Mouse (Mus musculus): ENCODE results near the gene Gpr27.
A peak's percentile ranks its signal among the peaks of the same experiment; 100 is the strongest.

The Gpr27 gene

DNA sequence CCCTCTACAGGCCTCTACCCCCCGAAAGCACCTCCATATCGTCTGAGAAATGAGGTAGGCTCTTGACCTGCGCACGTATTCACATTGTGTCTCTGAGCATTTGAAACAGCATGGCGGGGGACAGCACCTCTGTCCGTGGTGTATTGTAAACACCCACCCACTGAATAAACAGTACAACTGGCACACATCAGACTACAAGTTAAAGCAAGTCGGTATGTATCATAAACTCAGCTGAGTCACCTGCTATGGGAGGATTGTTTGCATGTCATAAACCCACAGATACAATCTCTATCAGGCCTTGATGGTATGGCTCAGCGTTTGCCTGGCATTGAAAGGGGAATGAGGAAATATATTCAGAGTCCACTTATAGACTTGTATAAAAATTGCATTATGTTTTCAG lies 15.2 kb upstream of the Gpr27 start:
- no peak for DNase-seq (ENCODE audit: low spot score in 2 of 2)

DNA sequence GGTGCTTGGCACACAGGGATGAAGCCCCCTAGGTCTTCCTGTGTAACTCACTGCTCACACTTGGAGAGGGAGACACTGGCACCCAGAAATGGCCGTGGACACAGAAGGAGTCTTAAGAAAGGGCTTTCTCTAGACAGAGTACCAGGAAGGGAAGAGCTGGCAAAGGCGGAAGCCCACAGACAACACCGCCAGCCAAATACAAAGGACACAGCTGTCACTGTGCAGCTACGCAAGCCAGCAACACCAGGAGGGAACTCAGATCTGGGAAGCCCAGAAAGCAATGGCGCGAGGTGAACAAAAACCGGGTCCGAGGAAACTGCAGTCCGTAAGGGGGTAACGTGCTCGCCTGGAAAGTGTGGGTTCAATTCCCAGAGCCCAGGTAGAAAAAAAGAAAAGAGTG lies 14.4 kb upstream of the Gpr27 start:
- no peak for DNase-seq (ENCODE audit: low spot score in 2 of 2)

DNA sequence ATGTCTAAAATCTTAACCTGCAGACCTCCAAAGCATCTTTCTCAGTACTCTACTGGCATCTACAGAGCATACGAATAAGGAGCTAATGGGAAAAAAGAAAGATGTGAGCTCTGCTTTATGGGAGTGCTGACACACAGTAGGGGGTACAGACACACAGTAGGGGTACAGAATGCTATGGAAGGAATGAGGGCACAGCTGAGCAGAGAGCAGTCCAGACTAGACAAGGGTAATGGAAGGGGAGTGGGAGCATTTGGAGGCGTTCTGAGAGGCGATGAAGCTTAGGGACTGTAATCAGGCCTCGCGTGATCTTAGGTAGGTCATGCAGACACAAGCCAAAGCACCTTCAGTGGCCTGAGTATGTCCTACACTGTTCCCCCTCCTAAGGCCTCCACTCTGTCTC lies 8.5 kb upstream of the Gpr27 start:
- no peak for DNase-seq (ENCODE audit: low spot score in 2 of 2)

DNA sequence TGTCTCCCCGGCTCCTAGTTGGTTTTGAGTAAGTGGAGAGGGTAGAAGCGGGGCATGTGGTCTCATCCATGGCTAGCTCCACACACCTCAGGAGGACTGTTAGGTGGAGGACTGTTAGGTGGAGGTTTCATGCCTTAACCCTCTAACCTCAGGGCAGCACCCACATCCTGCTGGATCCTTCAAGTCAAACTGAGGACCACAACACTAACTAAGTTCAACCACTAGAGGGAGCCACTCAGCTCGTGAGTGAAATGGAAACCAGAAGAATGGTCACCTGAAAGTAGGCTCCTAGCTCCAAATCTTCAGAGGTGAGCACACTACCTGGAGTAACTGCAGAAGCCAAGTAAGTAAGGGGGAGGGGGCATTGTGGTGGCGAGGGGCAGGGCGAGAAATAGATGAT lies 7.6 kb upstream of the Gpr27 start:
- no peak for DNase-seq (ENCODE audit: low spot score in 2 of 2)

DNA sequence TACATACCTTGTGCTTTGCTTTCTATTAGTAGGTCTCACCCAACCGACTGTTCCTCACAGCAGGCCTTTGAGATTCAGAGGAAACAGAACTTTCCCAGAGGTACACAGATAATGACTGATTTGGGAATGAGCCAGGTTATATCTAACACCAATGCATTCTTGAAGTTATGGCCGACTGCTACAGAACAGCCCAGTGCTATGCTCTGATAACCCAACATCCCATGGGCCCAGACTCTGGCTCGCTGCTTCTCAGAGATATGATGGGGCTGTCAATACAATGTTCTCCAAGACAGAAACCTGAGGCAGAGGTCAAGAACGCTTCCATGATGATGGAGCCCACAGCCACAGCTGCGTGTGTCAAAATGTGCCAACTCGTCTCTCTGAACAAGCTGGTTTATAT lies 4.0 kb upstream of the Gpr27 start:
- DNase-seq (ENCODE audit: low spot score in 2 of 2): no peak

DNA sequence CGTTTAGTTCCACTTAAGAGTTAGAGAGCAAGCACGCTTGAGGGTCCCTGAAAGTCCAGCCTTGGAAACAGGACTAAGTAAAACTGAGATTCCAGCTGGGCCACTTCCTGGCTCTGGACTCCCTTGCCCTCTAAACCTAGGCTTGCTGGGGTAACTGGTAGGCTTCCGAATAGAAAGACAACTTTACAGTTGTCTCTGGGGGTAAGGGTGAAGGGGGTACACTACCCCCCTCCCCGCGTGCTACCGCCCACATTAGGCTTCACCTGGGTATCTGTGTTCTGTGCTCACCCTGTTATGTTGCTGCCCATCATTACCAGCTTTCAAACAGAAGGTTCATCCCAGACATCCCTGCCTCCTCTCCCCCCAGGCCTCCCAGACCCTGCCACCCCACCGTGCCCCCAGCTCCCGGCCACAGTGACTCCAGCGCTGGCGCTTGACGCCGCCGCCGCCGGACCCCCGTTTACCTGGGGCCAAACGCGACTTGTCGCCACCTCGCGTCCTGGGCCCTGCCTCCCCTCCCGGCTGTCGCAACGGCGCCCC lies 743 bp upstream of the Gpr27 start:
- no peak for DNase-seq (ENCODE audit: low spot score in 2 of 2)

DNA sequence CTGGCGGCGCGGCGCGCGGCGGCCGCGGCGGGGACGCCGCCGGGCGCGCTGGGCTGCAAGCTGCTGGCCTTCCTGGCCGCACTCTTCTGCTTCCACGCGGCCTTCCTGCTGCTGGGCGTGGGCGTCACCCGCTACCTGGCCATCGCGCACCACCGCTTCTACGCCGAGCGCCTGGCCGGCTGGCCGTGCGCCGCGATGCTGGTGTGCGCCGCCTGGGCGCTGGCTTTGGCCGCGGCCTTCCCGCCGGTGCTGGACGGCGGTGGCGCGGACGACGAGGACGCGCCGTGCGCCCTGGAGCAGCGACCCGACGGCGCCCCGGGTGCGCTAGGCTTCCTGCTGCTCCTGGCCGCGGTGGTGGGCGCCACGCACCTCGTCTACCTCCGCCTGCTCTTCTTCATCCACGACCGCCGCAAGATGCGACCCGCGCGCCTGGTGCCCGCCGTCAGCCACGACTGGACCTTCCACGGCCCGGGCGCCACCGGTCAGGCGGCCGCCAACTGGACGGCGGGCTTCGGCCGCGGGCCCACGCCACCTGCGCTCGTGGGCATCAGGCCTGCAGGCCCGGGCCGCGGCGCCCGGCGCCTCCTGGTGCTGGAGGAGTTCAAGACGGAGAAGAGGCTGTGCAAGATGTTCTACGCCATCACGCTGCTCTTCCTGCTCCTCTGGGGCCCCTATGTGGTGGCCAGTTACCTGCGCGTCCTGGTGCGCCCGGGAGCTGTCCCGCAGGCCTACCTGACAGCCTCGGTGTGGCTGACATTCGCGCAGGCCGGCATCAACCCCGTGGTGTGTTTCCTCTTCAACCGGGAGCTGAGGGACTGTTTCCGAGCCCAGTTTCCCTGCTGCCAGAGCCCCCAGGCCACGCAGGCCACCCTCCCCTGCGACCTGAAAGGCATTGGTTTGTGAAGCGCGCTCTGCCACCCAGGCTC lies 700 bp downstream of the Gpr27 start:
- DNase-seq (ENCODE audit: low spot score in 2 of 2): no peak

DNA sequence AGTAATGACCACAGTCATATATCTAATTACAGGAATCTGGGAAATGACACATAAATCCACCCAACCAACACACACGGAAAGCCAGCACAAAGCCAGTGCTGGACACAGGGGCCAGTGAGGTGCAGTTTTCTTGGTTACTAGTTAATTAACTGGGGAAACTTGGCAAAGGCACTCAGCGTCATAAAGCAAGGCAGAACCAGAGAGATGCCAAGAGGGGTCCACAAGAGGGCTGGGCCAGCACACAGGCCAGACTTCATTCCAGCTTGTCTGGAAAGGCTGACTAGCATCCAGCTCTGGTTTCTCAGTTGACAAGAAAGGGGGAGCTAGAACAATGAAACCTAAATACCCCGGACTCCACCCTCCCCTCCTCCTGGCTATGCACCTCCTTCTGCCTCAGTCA lies 8.0 kb downstream of the Gpr27 start:
- DNase-seq (ENCODE audit: low spot score in 2 of 2): no peak

DNA sequence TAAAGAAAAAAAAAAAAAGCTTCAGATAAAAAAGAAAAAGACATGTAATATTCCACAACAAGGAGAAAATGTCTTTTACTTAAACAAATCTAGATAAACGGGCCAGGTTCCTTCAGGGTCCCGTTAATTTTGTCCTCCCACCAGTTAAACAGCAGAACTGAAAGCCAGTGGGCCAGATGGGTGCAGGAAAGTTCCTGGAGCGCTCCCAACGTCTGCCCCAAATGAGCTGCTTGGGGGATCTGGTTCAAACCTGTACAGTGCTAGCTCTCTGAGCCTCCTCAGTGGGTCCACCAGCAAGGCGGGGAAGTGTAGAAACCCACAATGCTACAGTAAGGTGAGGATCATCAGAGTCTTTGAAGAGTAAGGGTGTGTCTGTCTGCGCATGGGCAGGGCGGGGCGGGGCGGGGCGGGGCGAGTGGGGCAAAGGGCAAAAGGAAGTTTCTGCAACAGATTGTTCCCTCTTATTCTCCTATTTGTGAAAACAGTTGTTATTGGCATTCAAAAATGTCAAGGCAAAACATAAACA lies 19.2 kb downstream of the Gpr27 start:
- no peak for DNase-seq (ENCODE audit: low spot score in 2 of 2)

DNA sequence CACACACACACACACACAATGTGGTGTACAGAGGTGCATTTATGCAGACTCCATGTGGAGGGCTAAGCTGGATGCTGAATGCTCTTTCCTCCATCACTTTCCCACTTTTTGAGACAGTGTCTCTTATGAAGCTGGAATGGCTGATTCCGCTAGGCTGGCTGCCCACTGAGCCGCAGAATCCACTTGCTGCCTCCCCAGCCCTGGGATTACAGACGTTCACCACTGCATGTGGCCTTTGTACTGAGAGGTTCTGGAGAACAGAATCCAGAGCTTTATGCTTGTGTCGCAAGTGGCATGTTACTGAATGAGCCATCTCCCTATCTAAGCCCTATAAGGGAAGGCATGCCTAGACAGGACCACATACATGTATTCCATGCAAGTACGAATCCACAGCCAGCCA lies 20.8 kb downstream of the Gpr27 start:
- no peak for DNase-seq (ENCODE audit: low spot score in 2 of 2)

DNA sequence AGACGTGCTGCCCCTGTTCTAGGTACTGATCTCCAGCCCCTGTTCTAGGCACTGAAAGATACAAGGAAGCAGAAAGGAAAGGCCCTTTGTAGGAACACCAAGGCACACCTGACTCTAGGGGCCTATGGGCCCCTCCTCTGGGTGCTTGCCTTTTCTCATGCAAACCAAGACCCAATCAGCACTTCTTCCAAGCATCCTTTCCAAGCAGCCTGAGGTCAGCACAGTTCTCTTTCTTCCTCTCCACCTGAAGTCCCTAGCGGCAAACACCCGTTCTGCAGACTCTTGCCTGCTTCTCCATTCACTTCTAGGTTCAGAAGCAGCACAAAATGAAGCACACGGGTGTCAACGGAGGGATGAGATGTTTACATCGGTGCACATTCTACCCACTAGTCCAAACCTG lies 22.7 kb downstream of the Gpr27 start:
- DNase-seq (ENCODE audit: low spot score in 2 of 2): no peak

DNA sequence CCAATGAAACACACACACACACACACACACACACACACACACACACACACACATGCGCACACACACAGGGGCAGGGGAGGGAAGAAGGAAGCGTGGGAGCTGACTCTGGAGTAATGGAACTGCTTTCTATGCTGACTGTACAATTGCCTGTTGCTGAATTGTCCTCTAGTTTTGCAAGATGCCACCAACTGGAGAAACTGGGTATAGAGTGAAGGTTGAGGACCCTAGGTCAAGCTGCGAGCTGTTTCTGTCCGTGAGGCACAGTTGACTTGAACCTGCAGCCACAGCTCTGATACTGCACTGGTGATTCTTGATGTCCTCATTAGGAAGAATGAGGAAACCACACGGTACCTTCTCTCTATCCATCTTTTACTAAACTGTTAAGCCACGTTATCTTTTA lies 23.4 kb downstream of the Gpr27 start:
- DNase-seq (ENCODE audit: low spot score in 2 of 2): no peak

DNA sequence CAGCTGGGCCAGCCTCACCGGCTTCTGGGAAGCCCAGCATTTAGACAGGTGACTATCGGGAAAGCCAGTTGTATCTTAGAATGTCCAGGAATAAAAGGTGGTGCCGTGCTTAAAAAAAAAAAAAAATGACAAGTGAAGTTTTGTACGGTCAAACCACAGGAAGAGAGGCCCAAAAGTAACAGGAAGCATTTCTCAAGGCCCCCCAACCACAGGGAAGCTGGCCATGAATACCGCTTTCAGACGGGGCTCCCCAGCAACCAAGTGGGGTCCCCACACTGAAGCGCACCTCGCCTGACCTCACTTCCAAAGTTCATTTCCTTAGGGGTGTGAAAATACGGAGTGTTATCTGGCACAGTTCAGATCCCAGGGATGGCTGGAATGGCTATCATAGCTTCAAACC lies 28.6 kb downstream of the Gpr27 start:
- DNase-seq (ENCODE audit: low spot score in 2 of 2): no peak

DNA sequence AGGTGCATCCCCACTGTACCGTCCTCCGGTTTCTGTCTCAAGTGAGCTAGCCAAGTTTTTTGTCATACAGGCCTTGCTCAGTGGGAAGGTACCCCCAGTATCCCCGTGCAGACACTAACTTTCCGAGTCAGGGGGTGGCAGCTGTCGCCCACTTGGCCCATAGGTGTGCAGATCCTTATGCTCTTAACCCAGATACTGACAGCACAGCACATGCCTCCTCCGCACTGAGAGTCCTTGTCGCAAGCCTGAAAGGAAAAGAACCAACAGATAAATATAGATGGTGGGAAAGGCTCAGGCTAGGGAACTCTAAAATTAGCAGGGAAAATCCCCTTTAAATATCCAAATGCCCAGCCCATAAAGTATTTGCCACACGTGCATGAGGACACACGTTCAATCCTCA lies 29.9 kb downstream of the Gpr27 start:
- no peak for DNase-seq (ENCODE audit: low spot score in 2 of 2)

DNA sequence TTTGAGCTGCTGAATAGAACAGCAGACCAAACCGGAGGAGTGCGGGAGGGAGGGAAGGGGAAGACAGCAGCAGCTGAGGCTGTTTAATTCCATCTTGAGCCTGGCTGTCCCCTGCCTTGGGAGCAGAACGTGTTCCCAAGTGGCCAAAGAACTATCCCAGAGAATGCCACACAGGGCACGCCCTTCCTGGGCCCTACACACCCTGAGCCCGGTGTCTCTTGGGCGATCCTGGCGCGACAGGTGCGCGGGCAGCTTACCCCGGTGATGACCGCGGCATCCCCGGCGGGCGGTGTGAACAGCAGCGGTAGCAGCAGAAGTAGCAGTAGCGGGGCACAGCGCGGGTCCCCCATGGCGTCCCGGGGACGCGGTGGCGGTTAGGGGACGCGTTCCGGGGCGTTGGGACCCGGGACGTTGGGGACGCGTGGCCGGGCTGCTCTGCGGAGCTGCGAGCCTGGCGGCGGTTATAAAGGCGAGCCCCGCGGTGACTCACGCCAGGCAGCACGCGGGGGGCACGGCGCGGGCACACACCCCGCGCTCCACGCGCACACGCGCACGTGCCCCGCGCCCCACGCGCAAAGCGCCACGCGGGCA lies 33.6 kb downstream of the Gpr27 start, which contains the start of gene Prok2:
TSS of gene Prok2 (minus strand) at position 422 of the 591 bp plus-strand sequence.
- DNase-seq (ENCODE audit: low spot score in 2 of 2): peak in 1 of 2 experiments; percentile 8

DNA sequence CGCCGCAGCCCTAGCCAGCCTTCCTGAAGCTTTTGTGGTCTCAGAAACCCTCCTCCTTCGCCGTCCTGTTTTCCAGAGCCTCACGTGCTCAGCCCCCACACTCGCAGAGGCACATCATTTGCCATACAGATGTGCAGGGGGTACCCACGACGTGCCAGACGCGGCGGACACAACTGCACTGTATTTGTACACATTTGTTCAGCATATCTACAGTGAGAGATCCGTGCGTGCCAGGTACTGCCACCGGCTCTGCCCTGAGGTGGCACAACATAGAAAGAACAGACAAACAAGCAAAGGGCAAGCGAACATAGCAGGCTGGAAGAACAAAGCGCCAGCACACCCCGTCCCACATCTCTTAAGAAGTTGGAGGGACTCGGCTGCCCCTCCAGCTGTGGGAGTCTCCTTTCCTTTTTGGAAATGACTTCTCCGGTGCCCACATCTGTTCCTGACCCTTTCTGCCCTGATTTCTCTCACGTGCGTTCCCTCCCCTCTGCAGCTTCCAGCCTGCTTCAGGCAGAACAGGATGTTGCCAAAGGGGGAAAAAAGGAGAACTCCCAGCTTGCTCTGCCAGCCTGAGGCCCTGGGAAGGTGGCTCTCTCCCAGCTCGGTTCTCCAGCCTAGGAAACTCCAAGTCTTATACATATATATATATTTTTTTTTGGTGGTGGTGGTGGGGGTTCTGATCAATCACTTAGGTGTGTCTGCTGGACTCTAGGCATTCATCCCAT lies 34.3 kb downstream of the Gpr27 start:
- DNase-seq (ENCODE audit: low spot score in 2 of 2): no peak

DNA sequence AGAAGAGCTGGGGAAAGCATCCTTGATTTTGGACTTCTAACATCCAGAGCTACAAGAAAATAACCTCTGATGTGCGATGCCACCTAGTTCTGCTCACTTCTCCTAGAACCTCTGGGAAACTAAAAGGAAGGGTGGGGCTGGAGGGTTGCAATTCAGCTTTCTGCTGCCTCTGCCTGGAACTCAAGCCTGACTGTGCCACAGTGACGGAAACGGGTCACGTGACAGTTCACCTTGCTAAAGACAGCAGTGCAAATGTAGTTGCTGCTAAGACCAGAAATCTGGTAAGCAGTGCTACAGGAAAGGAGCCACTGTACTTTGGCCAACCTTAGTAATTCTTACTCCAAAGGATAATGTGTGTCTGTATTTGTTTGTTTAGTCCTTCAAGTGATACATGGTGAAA lies 37.4 kb downstream of the Gpr27 start:
- DNase-seq (ENCODE audit: low spot score in 2 of 2): no peak

DNA sequence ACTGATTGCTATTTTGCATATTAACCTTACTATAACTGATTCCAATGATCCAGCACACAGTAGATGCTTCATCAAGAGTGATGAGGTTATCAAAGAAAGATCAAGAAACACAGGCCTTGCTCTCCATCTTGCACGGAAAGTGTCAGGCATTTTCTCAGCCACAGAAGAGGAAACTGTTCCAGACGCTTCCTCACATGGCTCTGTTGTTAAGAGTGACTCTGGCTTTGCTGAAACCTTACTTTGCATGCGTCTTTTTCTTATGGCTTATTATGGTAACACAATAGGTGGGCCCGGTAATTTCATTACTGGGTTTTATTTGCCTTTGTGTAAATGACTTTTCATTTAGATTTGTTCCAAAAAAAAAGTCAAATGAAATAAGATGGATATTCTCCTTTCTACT lies 39.4 kb downstream of the Gpr27 start:
- no peak for DNase-seq (ENCODE audit: low spot score in 2 of 2)

DNA sequence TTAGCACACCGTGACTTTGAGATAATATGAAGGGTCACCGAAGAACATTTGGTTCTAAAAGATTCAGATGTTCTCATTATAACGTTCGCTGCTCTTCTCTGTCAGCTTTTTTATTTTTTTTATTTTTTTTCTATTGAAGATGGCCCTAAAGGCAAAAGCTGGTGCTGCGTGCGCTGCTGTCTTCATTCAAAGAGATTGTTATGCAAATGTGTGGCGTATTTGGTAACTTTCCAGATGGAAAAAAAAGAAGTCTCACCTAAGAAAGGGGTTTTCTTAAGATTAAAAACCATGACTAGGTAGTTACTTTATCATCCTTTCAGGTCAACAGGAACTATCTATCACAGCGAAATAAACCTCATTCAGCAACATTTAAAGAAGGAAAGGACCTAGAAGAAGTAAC lies 40.2 kb downstream of the Gpr27 start:
- DNase-seq (ENCODE audit: low spot score in 2 of 2): no peak

DNA sequence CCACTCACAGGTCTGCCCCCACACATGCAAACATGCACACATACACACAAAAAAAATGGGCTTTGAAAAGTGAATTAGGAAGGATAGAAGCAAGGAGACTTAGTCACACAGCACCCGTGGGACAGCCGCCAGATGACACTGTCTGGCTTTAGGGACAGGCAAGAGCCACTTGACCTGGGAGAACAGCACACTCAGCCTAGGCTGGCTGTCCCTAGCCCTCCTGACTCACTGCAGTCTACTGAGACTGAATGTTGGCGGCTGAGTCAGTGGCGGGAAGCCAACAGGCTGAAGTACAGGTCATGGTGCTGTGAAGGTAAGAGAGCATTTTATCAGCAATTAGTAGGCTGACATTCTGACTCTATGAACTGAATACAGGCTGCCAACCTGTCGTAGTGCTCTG lies 42.2 kb downstream of the Gpr27 start:
- no peak for DNase-seq (ENCODE audit: low spot score in 2 of 2)

DNA sequence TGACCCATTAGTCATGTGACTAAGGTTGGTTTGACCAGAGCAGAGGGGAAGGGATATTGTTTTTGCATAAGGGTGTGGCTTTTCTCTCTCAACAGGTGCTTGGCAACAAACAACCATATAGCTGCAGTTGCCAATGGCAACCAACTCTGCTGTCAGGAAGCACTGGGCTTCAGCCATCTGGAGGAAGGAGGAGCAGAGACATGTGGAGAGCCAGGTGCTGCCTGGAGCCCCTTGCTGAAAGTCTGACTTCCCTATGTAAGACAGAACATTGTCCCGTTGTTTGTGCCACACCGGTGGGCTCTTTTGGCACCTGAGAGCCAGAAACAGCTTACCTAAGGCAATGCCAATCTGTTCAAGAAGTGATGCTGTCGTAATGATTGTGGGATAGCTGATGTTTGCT lies 50.4 kb downstream of the Gpr27 start:
- DNase-seq (ENCODE audit: low spot score in 2 of 2): no peak

Data from frontal cortex, postnatal 36 days (tissue).